Mouse (Mus musculus): ENCODE measurements around the gene Myzap. TPM values are rescaled to one million over a fixed set of nuclear protein-coding genes. Genes with fewer than 3 reads are reported as not detected.

The Myzap gene
- polyA plus RNA-seq, 1 experiment from 2014 or later: 15.5 TPM

DNA sequence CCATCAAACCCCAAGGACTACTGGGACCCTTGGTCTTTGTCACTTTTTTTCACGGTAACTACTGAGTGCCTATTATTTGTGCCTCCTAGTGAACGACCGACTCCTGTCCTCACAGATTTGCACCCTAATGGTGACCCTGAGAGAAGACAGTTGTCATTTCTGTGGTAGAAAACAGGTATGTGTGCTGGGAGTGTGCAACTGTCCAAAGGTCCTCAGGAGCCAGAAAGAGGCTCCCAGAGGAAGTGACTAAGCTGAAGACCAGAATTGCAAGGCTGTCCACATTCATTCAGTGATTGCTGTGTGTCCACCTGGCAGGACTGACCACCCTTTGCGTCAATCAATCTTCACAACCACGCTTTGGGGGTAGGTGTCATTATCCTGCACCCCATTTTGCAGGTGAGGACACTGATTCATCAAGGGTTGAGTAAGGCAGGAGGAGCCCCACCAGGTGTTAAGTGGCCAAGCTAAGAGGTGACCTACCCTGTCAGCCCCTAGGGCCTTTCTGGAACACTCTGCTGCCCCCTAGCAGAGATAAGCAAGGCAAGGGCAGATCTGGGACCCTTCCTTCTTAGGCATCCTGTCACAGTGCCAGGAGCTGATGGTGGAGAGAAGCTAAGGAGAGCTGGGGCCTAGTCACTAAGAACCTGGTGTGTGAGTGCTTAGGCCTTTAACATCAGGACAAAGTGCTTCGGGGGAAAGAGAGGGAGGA, 571 bp upstream of the Myzap start:
- Histone ChIP-seq H3K9me3 (no peaks in the 10 kb centered on the region), H3K27me3 (no peaks in the 10 kb centered on the region), H3K27ac (no peak overlapping the region), H3K9ac (no peak overlapping the region), H3K36me3 (no peaks in the 10 kb centered on the region), H3K4me2 (peak overlapping the region; percentile 94), H3K4me1 (peaks cover 15% of the 10 kb centered on the region), H3K4me3 (peak overlapping the region; percentile 62)
- 38% methylated on average over 6 of the region's 6 CpGs for WGBS
- ATAC-seq (ENCODE audit: insufficient number of reproducible peaks, low FRiP score, low TSS enrichment, low read depth): no peak

DNA sequence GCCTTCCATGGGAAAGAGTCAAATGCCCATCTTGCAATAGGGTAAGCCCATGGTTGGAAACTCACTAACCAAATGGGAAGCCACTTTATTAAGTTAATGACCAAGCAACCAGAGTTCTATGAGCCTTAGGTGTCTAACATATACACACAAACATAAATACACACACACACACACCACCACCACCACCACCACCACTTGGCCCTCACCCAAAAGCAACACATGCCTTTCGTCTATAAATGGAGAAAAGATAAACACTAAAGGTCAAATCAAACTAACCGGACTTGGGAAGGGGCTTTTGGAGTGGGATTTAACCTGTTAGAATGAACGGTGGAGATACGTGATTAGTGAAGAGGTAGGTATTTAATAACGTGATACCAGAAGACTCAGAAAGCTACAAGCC, 1.1 kb downstream of the Myzap start:
- 54% methylated on average over 5 of the region's 5 CpGs for WGBS
- peak overlapping the region; percentile 62 for H3K4me3 ChIP-seq
- H3K27me3 ChIP-seq: no peaks in the 10 kb centered on the region
- H3K9ac ChIP-seq: no peak overlapping the region
- H3K9me3 ChIP-seq: no peaks in the 10 kb centered on the region
- no peak overlapping the region for H3K27ac ChIP-seq
- ATAC-seq (ENCODE audit: insufficient number of reproducible peaks, low FRiP score, low TSS enrichment, low read depth): no peak
- H3K4me1 ChIP-seq: peaks cover 15% of the 10 kb centered on the region
- no peaks in the 10 kb centered on the region for H3K36me3 ChIP-seq
- no peak overlapping the region for H3K4me2 ChIP-seq

DNA sequence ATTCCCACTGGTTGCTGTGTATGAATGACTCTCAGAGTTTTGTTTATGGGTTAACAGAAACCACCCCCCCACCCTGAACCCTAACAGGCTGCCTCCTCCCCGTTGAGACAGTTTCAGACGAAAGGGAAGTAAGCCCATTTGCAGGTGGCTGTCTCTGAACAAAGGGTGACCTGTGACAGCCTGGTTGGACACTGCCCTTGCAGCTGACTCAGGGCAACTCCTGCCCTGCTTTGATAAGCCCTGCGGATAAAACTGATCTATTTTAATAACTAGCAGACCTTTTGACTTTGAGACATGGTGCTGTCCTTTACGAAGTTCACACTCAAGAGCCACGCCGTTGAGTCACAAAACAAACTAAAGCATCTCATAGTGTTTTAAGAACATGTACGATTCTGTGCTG, 2.4 kb downstream of the Myzap start:
- Histone ChIP-seq H3K27ac (no peak overlapping the region), H3K4me2 (no peak overlapping the region), H3K27me3 (no peaks in the 10 kb centered on the region), H3K4me1 (peaks cover 15% of the 10 kb centered on the region), H3K9ac (no peak overlapping the region), H3K9me3 (0 out of 2 replicates have a peak, but pooled peaks cover 5% of the 10 kb centered on the region), H3K4me3 (no peak overlapping the region), H3K36me3 (no peaks in the 10 kb centered on the region)
- 73% methylated on average over 7 of the region's 7 CpGs for WGBS
- ATAC-seq (ENCODE audit: insufficient number of reproducible peaks, low FRiP score, low TSS enrichment, low read depth): no peak

GRCm38 (mm10) chr9:71588930-71589592, 3.1 kb downstream of the Myzap start:
- peaks cover 15% of the 10 kb centered on the region for H3K4me1 ChIP-seq
- no peak overlapping the region for H3K4me3 ChIP-seq
- H3K27me3 ChIP-seq: no peaks in the 10 kb centered on the region
- H3K9ac ChIP-seq: no peak overlapping the region
- no peak for ATAC-seq (ENCODE audit: insufficient number of reproducible peaks, low FRiP score, low TSS enrichment, low read depth)
- H3K36me3 ChIP-seq: no peaks in the 10 kb centered on the region
- no peak overlapping the region for H3K4me2 ChIP-seq
- 0 out of 2 replicates have a peak, but pooled peaks cover 5% of the 10 kb centered on the region for H3K9me3 ChIP-seq
- WGBS: 70% methylated on average over 2 of the region's 2 CpGs
- H3K27ac ChIP-seq: no peak overlapping the region

- Histone ChIP-seq H3K4me1 (0 out of 2 replicates have a peak, but pooled peaks cover 3% of the 10 kb centered on the region), H3K27ac (no peak overlapping the region), H3K4me2 (no peak overlapping the region), H3K4me3 (no peak overlapping the region), H3K9me3 (0 out of 2 replicates have a peak, but pooled peaks cover 5% of the 10 kb centered on the region), H3K27me3 (no peaks in the 10 kb centered on the region), H3K36me3 (no peaks in the 10 kb centered on the region), H3K9ac (no peak overlapping the region)
- ATAC-seq (ENCODE audit: insufficient number of reproducible peaks, low FRiP score, low TSS enrichment, low read depth): no peak
- WGBS: 43% methylated on average over 3 of the region's 3 CpGs
These were observed 5.8 kb downstream of the Myzap start for GRCm38 (mm10) chr9:71586408-71586807.

GRCm38 (mm10) chr9:71582771-71583170, 9.4 kb downstream of the Myzap start:
- H3K4me3 ChIP-seq: no peak overlapping the region
- H3K27ac ChIP-seq: no peak overlapping the region
- WGBS: 67% methylated on average over 1 of the region's 1 CpGs
- H3K9me3 ChIP-seq: 0 out of 2 replicates have a peak, but pooled peaks cover 5% of the 10 kb centered on the region
- H3K4me1 ChIP-seq: peaks cover 7% of the 10 kb centered on the region
- no peak overlapping the region for H3K9ac ChIP-seq
- H3K36me3 ChIP-seq: no peaks in the 10 kb centered on the region
- H3K4me2 ChIP-seq: no peak overlapping the region
- ATAC-seq (ENCODE audit: insufficient number of reproducible peaks, low FRiP score, low TSS enrichment, low read depth): no peak
- H3K27me3 ChIP-seq: no peaks in the 10 kb centered on the region

DNA sequence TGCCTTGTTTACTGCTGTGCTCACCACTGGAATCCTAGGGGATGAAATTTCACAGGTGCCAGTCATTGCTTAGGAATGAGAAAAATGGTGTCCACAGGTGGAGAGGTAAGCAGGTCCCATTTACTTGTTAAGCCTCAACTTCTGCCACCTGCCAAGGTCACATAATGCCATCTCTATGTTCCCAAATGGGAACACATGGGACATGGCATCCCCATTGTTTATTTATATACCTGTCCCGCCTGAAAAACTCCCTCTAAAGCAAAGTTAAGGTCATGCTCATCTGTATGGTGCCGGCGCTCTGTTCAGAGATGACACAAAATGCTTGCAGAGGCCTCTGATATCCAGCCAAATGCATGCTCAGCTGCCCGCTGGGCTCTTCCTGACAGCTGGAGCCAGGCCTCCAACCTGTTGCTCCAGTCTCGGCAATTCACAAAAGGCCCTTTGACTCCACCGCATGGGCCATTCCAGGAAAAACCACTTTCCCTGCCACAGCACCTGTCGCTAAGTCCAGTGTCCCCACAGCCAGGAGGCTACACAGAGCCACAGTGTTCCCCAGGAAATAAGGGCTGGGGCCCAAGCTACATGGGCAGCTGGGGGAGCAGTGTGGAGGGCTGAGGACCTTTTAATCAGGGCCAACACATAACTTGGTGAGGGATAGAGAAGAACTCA, 13.1 kb downstream of the Myzap start:
- Histone ChIP-seq H3K27me3 (no peaks in the 10 kb centered on the region), H3K9ac (no peak overlapping the region), H3K4me3 (no peak overlapping the region), H3K9me3 (no peaks in the 10 kb centered on the region), H3K36me3 (no peaks in the 10 kb centered on the region), H3K4me1 (peaks cover 4% of the 10 kb centered on the region), H3K27ac (no peak overlapping the region), H3K4me2 (no peak overlapping the region)
- no peak for ATAC-seq (ENCODE audit: insufficient number of reproducible peaks, low FRiP score, low TSS enrichment, low read depth)
- 61% methylated on average over 7 of the region's 7 CpGs for WGBS

DNA sequence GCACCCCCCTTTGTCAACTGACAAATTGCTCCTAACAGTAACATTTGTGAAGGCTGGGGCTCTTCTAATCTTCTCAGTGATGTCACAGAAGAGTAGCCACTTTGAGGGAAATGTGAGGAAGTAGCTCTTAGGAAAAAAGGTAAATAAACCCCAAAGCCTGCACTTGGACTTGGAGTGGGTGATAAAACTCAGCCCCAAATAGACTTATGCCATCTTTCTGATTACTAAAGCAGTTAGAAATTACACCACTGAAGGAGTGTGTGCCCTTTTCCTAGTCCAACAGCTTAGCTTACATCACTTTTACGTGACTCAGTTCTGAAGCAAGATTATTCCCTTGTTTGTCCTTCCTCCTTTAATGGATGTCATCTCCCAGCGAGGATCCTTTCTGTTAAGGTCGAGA, 17.7 kb downstream of the Myzap start:
- H3K27me3 ChIP-seq: no peaks in the 10 kb centered on the region
- H3K4me3 ChIP-seq: no peak overlapping the region
- WGBS: 80% methylated on average over 3 of the region's 3 CpGs
- ATAC-seq (ENCODE audit: insufficient number of reproducible peaks, low FRiP score, low TSS enrichment, low read depth): no peak
- H3K27ac ChIP-seq: no peak overlapping the region
- no peaks in the 10 kb centered on the region for H3K9me3 ChIP-seq
- H3K4me2 ChIP-seq: no peak overlapping the region
- no peak overlapping the region for H3K9ac ChIP-seq
- H3K36me3 ChIP-seq: no peaks in the 10 kb centered on the region
- peaks cover 15% of the 10 kb centered on the region for H3K4me1 ChIP-seq

DNA sequence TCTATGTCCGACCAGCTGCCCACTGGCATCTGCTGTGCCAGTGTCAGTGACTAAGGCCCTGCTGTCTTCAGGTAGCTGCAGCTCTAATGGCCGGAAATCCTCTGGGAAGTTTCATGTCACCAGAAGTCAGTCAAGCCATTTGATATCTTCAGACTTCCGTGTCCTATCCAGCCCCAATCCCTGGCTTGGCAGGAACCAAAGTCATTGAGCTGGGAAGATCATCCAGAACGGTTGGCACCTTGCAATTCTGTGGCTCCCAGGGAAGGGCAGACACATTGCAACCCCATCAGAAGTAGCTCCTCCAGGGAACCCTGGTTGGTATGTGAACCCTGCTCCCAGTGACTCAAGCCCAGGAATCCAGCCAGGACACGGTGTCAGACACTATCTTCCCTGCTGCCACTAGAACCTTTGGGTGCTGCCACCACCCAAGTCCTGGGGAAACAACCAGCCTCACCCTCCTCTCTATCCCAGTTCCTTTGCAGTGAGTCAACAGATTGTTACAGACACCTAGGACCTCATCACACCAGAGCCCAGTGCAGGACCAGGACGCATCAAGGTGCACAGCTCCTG, 18.3 kb downstream of the Myzap start:
- Histone ChIP-seq H3K9me3 (no peaks in the 10 kb centered on the region), H3K9ac (no peak overlapping the region), H3K4me2 (no peak overlapping the region), H3K4me3 (no peak overlapping the region), H3K27ac (no peak overlapping the region), H3K4me1 (peaks cover 11% of the 10 kb centered on the region), H3K27me3 (no peaks in the 10 kb centered on the region), H3K36me3 (no peaks in the 10 kb centered on the region)
- ATAC-seq (ENCODE audit: insufficient number of reproducible peaks, low FRiP score, low TSS enrichment, low read depth): no peak
- 79% methylated on average over 6 of the region's 6 CpGs for WGBS

- no peak overlapping the region for H3K4me2 ChIP-seq
- WGBS: 21% methylated on average over 7 of the region's 7 CpGs
These were observed 21.0 kb downstream of the Myzap start for GRCm38 (mm10) chr9:71571150-71571633.

GRCm38 (mm10) chr9:71570170-71570569, 22.0 kb downstream of the Myzap start:
- H3K27me3 ChIP-seq: no peaks in the 10 kb centered on the region
- WGBS: 43% methylated on average over 7 of the region's 7 CpGs
- no peak overlapping the region for H3K4me3 ChIP-seq
- no peak overlapping the region for H3K4me2 ChIP-seq
- H3K4me1 ChIP-seq: peaks cover 23% of the 10 kb centered on the region
- no peak for ATAC-seq (ENCODE audit: insufficient number of reproducible peaks, low FRiP score, low TSS enrichment, low read depth)
- H3K9ac ChIP-seq: no peak overlapping the region
- no peaks in the 10 kb centered on the region for H3K9me3 ChIP-seq
- H3K36me3 ChIP-seq: no peaks in the 10 kb centered on the region
- no peak overlapping the region for H3K27ac ChIP-seq

More at GRCm38 (mm10) chr9:71571150-71571633, 21.0 kb downstream of the Myzap start:
- no peaks in the 10 kb centered on the region for H3K9me3 ChIP-seq
- H3K4me1 ChIP-seq: peaks cover 23% of the 10 kb centered on the region
- no peak overlapping the region for H3K4me3 ChIP-seq
- ATAC-seq (ENCODE audit: insufficient number of reproducible peaks, low FRiP score, low TSS enrichment, low read depth): 0 out of 2 replicates have a peak, but pooled peaks have one; percentile 24
- peak overlapping the region; percentile 61 for H3K27ac ChIP-seq
- no peaks in the 10 kb centered on the region for H3K36me3 ChIP-seq
- no peaks in the 10 kb centered on the region for H3K27me3 ChIP-seq
- H3K9ac ChIP-seq: no peak overlapping the region
